Mouse (Mus musculus) cerebellum, adult 11-12 months (tissue): Measurements from ENCODE around the gene Lnpep.
A peak's percentile ranks its signal among the peaks of the same experiment; 100 is the strongest.
"Not testable (repeated sequence)": the region's sequence is repeated elsewhere in the genome, so short reads cannot be mapped to it uniquely, and the experiment has no call there.

Experiments
- DNase-seq: peaks from one replicate; pipeline ENCODE4 v3.0.0; 2022

The Lnpep gene

DNA sequence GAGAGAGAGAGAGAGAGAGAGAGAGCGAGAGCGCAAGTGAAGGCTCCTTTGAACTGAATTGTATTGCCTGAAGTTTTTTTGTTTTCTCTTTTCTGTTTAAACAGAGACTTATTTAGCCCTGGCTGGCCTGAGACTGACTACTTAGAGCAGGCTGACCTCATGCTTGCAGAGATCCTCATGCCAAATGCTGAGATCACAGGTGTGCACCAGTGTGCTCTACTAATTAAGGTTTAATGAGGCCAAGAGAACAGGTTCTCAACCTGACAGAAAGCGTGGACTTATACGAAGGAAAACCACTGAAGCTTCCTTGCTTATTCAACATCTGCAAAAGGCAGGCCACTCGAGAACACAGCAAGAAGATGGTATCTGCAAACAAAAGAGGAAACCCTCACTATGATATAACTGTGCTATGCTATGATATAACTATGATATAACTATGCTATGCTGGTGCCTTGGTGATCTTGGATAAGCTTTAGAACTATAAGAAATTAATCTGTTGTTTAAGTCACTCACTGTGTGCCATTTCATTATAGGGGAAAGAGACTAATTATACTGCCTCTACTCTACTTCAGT lies 16.3 kb downstream of the Lnpep start:
- DNase-seq = peak; percentile 67

DNA sequence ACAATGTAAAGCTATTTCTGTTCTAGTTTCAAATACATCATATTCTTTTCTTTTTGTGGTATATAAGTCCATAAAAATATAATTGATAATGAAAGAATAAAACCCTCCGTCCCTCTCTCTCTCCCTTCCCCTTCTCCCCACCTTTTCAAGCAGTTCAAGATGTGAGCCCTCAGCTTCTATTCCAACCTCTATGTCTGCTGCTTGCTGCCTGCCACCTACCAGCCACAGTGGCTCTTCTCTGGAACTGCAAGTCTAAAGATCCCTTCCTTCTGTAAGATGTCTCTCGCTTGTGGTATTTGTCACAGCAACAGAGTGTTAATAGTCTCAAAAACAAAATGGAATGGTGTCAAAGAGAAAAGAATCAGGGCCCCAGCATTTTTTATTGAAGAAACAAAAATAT lies 20.3 kb downstream of the Lnpep start:
- no peak for DNase-seq

DNA sequence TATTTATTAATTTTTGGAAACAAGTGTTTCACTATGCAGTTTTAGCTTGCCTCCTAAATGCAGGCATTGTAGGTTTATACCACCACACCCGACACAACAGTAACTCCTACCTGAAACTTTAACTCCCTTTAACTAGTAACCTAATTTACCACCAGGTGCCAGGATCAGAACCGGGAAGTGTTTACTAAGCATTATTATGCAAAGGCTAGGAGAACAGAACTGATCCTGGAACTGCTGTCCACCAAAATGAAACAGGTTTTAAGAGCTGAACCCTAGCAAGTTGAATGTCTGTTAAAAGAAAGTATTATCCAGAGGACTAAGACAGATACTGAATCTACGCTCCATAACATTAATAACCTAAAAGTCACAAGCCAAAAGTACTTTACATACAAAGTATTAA lies 21.2 kb downstream of the Lnpep start:
- no peak for DNase-seq

DNA sequence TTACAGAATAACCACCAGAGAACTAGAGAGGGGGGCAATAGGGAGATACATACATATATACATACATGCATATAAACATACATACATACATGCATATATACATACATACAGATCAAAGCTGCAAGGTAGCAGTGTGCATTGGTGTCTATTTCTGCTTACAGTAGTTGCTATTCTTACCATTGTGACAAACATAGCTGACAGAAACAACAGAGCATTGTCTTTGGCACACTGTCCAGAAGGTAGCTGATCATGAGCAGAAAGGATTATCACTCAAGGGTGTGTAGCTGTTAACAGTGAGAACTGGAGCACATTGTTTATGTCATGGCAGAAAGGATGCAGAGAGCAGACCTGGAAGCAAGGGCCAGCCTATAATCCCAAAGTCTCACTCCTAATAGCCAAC lies 22.1 kb downstream of the Lnpep start:
- DNase-seq = no peak

DNA sequence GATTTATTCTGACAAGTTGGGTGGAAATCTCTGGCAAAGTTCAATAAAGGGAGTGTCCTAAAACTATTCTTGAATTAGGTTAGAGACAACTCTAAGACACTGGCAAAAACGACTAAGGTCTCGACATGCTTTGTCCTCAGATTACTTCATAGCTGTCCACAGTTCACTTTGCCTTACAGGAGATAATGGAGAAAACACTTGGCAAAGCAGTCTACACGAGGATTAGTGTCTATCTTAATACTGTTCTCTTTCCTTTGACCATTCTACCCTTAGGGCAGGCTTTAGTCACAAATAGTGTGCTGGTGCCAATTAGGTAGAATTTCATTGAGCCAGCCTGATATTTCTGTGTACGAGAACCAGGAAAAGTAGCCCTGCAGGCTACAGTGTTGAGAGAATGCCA lies 22.5 kb downstream of the Lnpep start:
- DNase-seq = no peak

DNA sequence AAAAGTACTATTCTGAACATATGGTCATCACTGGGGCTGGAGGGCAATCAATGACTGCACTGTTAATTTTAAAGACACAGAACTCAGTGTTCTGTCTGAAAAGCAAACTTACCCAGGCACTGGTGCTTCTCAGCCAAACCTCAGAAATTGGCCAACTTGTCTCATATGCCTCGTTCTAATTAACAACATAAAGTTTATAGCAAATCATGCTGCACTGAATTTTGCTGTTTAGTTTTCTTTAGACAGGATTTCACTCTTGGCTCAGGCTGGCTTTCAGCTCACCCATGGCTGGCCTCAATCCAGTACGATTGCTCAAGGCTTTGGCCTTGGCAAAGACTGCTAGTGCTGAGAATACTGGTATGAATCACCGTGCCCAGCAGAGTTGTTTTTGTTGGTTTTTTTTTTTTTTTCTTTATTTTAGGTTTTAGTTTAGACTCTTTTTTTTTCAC lies 24.0 kb downstream of the Lnpep start:
- peak; percentile 84 for DNase-seq

DNA sequence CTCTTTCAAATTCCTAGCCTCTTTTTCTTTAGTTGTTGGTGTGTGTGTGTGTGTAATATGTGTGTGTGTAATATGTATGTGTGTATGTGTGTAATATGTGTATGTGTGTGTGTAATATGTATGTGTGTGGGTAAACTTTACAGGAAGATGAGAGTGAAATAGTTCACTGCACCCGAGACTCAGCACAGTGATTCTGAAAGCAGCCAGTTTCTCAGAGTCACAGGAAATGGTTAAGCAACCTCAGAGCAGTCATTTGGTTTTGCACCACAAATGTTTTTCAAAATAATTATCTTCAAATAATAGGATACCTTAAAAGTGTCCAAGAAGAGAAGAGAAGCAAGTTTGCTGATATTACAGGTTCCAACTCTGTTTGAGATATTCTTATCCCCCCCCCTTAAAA lies 24.8 kb downstream of the Lnpep start:
- no peak for DNase-seq

DNA sequence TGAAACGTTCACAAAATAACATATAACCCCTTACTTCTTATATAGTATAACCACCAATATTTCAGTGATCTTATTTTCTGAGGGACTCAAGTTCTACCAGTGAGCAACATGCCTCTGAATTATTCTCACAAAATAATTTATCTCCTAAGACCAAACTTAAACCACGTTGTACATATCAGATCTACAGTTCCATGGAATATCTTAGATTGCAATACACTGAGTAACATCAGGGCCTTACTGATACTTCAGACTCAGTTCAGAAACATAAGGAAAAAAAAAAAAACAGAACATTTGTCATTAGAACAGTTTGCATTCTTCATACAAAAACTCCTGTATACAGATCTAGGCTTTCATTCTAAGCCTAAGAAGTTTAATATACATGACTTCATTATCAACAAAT lies 26.5 kb downstream of the Lnpep start:
- DNase-seq = no peak

DNA sequence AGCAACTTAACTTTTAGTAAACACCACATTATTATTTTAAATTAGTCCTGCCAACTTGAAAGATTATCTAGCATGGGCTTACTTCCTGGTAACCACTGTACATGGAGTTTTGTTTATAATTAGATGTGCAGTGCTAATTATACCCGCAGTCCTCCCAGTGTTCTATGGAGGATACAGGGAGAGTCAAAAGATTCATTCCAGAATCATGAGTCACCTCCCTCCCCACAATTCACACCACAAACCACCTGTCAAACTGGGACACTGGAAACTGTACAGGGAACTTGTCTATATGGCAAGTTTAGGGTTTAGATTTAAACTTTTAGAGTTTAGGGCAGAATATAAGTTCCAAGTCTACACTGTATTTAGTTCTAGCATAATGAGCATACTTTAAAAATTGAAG lies 31.9 kb downstream of the Lnpep start:
- DNase-seq = no peak

DNA sequence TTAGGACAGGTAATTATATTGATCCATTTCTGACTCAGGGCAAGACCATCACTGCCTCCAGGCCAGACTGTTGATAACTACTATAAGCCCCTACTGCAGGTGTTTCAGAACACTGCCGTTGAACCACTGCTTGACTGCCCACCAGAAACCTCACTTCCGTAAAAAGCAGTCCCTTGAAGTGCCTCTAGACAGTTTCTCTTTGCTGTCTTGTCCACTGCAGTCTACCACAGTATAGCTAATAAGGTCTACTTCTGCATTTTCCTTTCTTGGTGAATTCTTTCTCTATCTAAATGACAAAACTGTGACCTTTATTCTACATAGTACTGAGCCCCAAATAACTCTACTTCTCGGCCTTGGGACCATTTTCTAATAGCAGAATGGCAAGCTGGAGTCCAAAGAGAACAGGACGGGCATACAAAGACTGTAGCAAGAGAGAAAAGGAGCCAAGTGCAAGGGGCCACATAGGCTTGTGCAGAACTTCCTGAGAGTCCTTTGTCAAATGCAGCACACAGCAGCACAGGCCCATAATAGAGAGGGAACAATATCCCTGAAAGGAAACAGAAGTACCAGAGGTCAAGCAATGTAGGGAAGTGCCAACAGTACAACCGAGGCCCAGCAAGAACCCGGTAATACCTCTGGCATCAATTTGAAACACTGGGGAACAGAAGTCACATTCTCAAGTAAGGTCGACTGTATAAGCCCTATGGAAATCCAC lies 37.4 kb downstream of the Lnpep start:
- DNase-seq = no peak

DNA sequence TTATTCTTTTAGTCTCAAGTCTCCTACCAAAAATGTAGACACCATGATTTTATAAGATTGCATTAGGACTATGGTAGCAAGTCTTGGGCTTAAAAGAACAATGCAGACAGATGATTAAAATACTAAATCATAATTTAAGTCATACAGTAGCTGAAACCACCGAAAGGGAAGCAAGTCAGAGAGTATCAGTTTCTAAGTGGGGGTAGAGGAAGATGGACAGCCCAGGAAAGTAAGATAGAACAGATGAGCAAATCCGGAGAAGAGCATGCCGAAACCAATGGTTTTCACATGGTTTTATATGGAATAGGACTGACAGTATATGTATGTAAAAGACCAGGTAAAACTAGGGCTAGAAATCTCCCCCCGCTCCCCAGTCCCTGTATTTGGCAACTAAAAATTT lies 39.7 kb downstream of the Lnpep start:
- no peak for DNase-seq

DNA sequence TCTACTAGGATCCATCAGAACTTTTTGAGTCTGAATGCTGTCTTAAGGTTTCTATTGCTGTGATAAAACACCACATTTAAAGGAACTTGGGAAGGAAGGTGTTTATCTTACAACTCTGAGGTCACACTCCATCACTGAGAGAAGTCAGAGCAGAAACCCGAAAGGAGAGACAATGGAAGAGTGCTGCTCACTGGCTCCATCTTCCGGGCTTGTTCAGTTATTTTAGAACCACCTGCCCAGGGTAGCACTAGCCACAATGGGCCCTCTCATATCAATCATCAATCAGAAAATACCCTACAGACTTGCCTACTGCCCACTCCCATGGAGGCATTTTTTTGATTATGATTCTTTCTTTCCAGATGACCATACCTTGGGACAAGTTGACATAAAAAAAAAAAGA lies 41.0 kb downstream of the Lnpep start:
- no peak for DNase-seq

DNA sequence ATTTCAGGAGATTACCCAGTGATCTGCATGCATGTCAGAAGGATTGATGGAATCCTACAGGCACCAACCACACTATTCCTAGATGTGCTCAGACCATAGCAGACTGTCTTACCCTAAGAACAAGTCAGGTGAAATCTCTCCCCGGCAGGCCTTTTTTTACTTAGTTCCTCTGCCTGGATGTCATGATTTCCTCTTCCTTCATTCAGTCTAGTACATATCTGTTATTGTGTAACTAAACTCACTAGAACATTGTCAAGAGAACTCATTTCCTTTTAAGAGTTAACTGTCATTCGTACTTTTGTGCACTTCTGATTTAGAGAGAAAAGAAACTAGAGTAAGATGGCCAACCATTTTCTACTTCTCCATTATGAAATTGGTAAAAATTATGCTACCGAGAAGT lies 43.6 kb downstream of the Lnpep start:
- no peak for DNase-seq

DNA sequence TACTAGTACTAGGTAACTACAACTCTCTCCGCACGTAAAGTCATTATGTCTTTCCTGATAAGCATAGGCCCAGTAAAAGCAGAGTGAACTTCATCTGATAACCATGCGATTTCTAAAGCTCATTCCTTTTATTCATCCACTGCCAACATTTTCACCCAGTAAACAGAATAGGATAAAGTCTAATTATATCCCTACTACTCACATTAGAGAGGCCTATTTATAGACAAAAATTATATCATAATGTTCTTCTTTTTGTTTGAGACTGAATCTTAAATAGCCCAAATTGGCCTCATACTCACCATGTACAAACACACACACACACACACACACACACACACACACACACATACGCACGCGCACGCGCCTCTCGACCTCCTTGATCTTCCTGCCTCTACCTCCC lies 48.5 kb downstream of the Lnpep start:
- DNase-seq = no peak

DNA sequence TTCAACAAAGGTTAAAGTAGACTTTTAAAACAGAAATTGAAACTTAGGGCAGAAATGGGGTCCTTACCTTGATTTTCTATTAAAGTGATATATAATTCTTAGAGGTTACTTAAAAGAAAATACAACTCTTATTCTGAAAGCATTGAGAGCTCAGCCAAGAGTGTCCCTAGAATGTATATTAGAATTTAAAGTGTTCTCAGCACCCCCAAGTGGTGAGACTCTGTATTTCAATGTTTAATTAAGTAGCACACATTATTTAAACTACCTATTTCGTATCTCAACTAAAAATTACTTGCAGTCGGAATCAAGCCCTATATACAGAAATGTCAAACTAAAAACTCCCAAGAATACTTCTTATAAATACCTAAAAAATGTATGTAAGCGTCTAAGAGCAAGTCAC lies 57.8 kb downstream of the Lnpep start:
- DNase-seq = no peak

DNA sequence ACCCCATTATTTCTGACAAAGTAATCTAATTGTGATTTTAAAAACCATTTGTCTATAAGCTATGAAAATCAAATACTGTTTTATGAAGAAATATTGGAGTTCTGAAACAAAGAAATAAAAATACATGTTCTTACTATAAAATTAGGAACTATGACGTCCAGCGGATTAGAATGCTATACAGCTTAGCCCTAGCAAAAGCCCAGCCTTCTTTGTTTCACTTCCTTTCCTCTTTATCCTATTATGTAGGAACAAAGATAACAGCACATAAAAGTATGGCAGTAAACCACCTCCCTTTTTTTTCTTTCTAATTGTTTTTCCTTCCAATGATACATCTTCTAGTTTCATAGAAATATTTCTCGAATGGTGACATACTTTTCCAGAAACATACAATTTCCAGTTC lies 75.9 kb downstream of the Lnpep start:
- no peak for DNase-seq

DNA sequence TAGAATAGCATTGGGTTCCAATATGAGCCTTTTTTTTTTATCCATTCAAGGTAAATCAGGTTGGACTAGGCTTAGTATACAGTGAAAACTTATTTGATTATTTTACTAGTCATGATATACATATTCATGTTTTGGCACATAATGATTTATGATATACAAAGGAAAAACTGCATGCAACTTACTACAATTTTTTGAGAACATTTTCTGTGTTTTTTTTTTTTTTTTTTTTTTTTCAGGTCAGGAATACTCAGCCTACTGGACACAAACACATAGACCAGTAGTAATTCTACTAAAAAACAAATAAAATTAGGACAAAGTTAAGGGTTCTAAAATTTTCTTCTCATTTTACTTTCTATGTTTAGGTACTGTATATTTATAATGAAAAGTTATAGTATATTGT lies 93.5 kb downstream of the Lnpep start:
- no peak for DNase-seq

DNA sequence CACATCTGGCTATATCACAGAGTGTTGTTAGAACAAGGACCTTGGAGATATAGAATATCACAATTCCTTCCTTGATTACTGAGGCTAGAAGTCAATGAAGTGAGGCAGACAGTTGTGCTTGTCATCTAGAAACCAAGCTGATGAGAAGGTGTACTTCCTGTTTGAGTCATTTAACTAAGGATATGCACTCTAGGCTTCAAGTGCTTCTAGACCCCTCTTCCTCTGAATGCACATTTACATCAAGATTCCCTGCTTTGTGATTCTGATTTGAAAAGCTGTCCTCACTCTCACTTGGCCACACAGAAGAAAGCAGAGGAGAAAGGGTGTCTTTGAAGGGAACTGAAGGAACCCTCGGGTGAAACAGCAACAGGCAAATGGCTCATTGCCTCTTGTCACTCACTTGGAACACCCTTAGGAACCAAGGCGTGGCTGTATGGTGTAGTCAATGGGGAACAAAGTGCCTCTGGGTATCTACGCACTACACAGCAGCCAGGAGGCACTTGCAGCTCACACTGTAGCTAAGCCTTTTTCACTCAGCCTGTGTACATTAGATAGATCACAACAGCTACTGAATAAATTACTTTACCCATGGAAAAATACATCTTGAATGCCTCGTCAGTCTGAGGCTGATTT lies 108.3 kb downstream of the Lnpep start:
- DNase-seq = no peak

DNA sequence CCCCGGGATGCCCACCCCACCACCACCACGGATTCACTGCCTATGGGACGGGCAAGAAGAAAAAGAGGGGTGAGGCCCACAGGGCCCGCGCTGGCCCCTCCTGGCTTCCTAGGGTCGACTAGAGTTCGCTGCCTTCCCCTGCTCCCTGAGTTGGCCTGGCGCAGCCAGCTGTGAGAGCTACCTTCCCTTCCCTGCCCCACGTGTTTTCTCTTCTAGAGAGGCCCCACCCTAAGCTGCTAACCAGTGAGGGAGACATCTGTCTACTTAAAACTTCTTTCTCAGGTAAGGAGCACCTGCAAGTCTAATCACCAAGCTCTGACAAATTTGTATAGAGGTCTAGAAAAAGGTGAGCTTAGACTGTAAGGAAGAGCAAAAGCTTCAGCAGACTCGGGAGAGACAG lies 118.2 kb downstream of the Lnpep start:
- no peak for DNase-seq

DNA sequence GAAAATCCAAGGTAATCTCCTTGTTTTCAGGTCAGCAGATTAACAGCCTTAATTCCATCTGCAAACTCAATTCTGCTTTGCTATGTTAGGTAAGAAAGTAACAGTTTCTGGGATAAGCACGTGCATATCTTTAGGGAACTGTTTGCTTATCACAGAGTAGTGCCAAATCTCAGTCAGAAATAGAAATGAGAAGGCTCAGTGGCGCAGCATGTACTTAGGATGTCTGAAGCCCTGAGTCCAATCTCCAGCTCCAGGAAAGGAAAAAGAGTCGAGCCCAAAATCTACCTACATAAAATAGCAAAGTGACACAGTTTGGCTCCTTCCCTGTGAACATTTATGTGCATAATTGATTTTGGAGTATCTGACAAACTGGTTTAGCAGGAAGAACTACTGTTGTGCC lies 125.6 kb downstream of the Lnpep start:
- DNase-seq = no peak

DNA sequence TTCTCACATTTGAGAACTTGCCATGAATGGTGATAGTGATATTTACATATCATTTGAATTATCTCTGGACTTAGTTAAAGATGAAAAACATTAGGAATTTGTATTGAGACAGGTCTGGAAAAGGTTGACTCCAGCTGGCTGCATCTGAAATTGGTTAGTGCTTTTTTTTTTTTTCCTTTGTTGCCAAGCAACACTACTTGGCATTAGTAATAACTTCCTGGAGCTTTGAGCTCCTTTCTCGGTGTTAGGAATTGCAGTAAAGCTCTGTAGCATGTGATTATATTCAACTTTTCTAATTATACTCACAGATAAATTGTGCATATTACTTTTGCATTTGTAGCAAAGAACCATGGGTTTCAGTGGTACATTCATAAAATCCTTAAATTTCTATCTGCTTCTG lies 126.0 kb downstream of the Lnpep start:
- no peak for DNase-seq

DNA sequence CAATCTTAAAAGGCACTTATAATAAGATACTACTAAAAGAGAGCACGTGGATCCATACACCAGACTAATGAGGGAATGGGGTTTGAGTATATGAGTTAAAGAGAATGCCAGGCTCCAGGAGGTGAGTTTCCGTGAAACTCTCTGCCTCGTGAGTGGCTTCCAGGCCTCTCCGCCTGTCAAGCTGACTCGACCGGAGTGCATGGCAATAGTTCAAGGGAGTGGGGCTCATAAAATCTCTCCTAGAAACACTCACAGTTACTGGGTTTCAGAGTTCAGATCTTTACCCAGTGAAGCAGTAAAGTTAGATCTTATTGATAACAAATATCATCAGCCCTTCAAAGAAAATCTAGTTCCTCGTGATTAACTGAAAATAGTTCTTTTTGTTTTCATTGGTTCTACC lies 128.1 kb downstream of the Lnpep start:
- no peak for DNase-seq

DNA sequence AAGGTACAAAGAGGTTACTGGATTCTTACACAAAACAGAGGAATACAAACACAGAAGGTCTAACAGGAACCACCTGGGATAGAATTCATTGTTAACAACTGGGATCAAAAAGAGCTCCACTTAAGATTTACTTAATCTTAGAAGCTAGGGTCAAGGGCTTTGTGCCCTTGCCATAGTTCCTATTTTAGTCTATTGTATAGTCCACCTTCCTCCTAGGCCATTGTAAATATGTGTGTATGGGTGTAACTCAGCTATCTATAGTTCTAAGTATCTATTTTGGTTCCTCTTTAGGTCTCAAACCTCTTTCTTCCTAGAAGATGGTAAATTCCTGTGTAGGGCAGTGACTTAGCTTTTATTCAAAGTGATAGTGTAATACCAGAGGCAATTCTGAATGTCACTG lies 128.6 kb downstream of the Lnpep start:
- DNase-seq = not testable (repeated sequence)

DNA sequence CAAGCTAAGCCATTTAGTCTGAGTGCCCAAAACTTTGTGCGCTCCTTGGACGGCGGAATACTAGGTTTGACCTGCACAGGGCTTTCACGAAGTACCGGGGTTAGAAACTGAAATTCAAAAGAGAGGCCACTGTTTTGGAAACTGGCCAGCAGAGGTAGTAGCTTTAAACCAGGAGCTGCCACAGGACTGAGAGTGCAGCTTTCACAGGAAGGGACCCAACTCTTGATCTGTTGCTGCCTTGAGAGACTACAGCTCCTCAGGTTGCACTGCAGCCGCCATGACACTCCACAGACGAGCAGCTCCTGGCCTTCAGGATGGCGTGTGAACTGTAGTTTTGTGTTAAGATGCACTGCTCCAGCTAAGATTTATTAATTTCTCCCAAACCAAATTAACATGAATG lies 132.7 kb downstream of the Lnpep start:
- DNase-seq = no peak

DNA sequence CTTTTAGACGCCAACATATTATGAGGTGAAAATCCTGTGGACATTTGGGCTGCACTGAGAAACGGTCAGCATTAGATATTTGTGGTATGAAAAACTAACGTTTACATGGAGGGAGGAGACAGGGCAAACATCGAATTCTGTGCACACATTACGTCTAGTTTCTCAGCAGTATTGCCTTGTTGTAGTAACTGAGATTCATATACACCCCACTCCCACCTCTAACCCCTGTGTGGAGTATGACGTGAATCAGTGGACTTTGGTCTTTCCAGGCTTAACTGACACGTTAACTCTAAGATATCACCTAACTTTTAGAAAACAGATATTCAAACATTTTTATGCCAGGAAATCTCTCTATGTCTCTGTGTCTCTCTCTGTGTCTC lies 133.2 kb downstream of the Lnpep start:
- DNase-seq = no peak
